Mouse (Mus musculus): ENCODE results near the gene Pnliprp2.

The Pnliprp2 gene

GRCm38 (mm10) chr19:58759423-58759822 lies at the start of gene Pnliprp2:
Pnliprp2 (plus strand) TSS chr19:58759719.
- DNase-seq (ENCODE audit: low spot score in 2 of 2), result no peak

GRCm38 (mm10) chr19:58717925-58718324 lies 41.6 kb upstream of the Pnliprp2 start:
- no peak for DNase-seq (ENCODE audit: low spot score in 2 of 2)

- DNase-seq (ENCODE audit: low spot score in 2 of 2), result no peak
Measured at GRCm38 (mm10) chr19:58720439-58720838, 39.1 kb upstream of the Pnliprp2 start.

GRCm38 (mm10) chr19:58726551-58726950 lies 33.0 kb upstream of the Pnliprp2 start:
- DNase-seq (ENCODE audit: low spot score in 2 of 2), result no peak

- no peak for DNase-seq (ENCODE audit: low spot score in 2 of 2)
Measured at GRCm38 (mm10) chr19:58727756-58728155, 31.8 kb upstream of the Pnliprp2 start.

- peak in 1 of 2 experiments; percentile 10 for DNase-seq (ENCODE audit: low spot score in 2 of 2)
Measured at GRCm38 (mm10) chr19:58728445-58729031, 31.0 kb upstream of the Pnliprp2 start, which contains the start of gene Pnliprp1. Pnliprp1 (plus strand) TSS chr19:58728887.

- no peak for DNase-seq (ENCODE audit: low spot score in 2 of 2)
Measured at GRCm38 (mm10) chr19:58733216-58733615, 26.3 kb upstream of the Pnliprp2 start.

GRCm38 (mm10) chr19:58738111-58738510 lies 21.4 kb upstream of the Pnliprp2 start:
- DNase-seq (ENCODE audit: low spot score in 2 of 2), result no peak

- DNase-seq (ENCODE audit: low spot score in 2 of 2), result no peak
Measured at GRCm38 (mm10) chr19:58741036-58741435, 18.5 kb upstream of the Pnliprp2 start.

GRCm38 (mm10) chr19:58742711-58743110 lies 16.8 kb upstream of the Pnliprp2 start:
- no peak for DNase-seq (ENCODE audit: low spot score in 2 of 2)

- no peak for DNase-seq (ENCODE audit: low spot score in 2 of 2)
Measured at GRCm38 (mm10) chr19:58743736-58744135, 15.8 kb upstream of the Pnliprp2 start.

GRCm38 (mm10) chr19:58747498-58748000 lies 12.0 kb upstream of the Pnliprp2 start:
- DNase-seq (ENCODE audit: low spot score in 2 of 2), result no peak

GRCm38 (mm10) chr19:58750822-58751221 lies 8.7 kb upstream of the Pnliprp2 start:
- DNase-seq (ENCODE audit: low spot score in 2 of 2), result no peak

GRCm38 (mm10) chr19:58751504-58751903 lies 8.0 kb upstream of the Pnliprp2 start:
- DNase-seq (ENCODE audit: low spot score in 2 of 2), result no peak

GRCm38 (mm10) chr19:58758871-58759270 lies 648 bp upstream of the Pnliprp2 start:
- DNase-seq (ENCODE audit: low spot score in 2 of 2), result no peak

- no peak for DNase-seq (ENCODE audit: low spot score in 2 of 2)
Measured at GRCm38 (mm10) chr19:58762316-58762715, 2.8 kb downstream of the Pnliprp2 start.

GRCm38 (mm10) chr19:58762848-58763541 lies 3.5 kb downstream of the Pnliprp2 start:
- DNase-seq (ENCODE audit: low spot score in 2 of 2), result peak; percentile 48 to 59

- DNase-seq (ENCODE audit: low spot score in 2 of 2), result no peak
Measured at GRCm38 (mm10) chr19:58767329-58767728, 7.8 kb downstream of the Pnliprp2 start.

- no peak for DNase-seq (ENCODE audit: low spot score in 2 of 2)
Measured at GRCm38 (mm10) chr19:58776461-58776860, 16.9 kb downstream of the Pnliprp2 start.

GRCm38 (mm10) chr19:58781566-58781965 lies 22.0 kb downstream of the Pnliprp2 start:
- no peak for DNase-seq (ENCODE audit: low spot score in 2 of 2)

GRCm38 (mm10) chr19:58783938-58784337 lies 24.4 kb downstream of the Pnliprp2 start:
- no peak for DNase-seq (ENCODE audit: low spot score in 2 of 2)

GRCm38 (mm10) chr19:58789194-58789593 lies 29.7 kb downstream of the Pnliprp2 start:
- no peak for DNase-seq (ENCODE audit: low spot score in 2 of 2)

GRCm38 (mm10) chr19:58794284-58794683 lies 34.8 kb downstream of the Pnliprp2 start, which contains the start of gene 1700019N19Rik:
1700019N19Rik (minus strand) TSS chr19:58794461.
- DNase-seq (ENCODE audit: low spot score in 2 of 2), result no peak

Data from frontal cortex, postnatal 14 days (tissue).